Mouse (Mus musculus): ENCODE results near the gene Ucp3.
"Not testable (repeated sequence)": the region's sequence is repeated elsewhere in the genome, so short reads cannot be mapped to it uniquely, and the experiment has no call there.

The Ucp3 gene

GRCm38 (mm10) chr7:100473846-100474454 lies 1.2 kb downstream of the Ucp3 start:
- no peak for DNase-seq (ENCODE audit: low spot score)

GRCm38 (mm10) chr7:100474680-100475079 lies 1.9 kb downstream of the Ucp3 start:
- no peak for DNase-seq (ENCODE audit: low spot score)

GRCm38 (mm10) chr7:100479100-100479822 lies 6.5 kb downstream of the Ucp3 start:
- DNase-seq (ENCODE audit: low spot score), result no peak

- DNase-seq (ENCODE audit: low spot score), result no peak
Measured at GRCm38 (mm10) chr7:100479823-100480164, 7.0 kb downstream of the Ucp3 start.

- DNase-seq (ENCODE audit: low spot score), result no peak
Measured at GRCm38 (mm10) chr7:100480175-100480574, 7.4 kb downstream of the Ucp3 start.

GRCm38 (mm10) chr7:100482046-100482445 lies 9.3 kb downstream of the Ucp3 start:
- DNase-seq (ENCODE audit: low spot score), result not testable (repeated sequence)

- DNase-seq (ENCODE audit: low spot score), result no peak
Measured at GRCm38 (mm10) chr7:100484493-100484892, 11.7 kb downstream of the Ucp3 start.

- no peak for DNase-seq (ENCODE audit: low spot score)
Measured at GRCm38 (mm10) chr7:100487301-100487700, 14.5 kb downstream of the Ucp3 start.

GRCm38 (mm10) chr7:100488474-100489048 lies 15.8 kb downstream of the Ucp3 start:
- no peak for DNase-seq (ENCODE audit: low spot score)

- no peak for DNase-seq (ENCODE audit: low spot score)
Measured at GRCm38 (mm10) chr7:100492391-100493116, 19.8 kb downstream of the Ucp3 start.

GRCm38 (mm10) chr7:100493117-100493483 lies 20.3 kb downstream of the Ucp3 start, which contains the start of gene Ucp2:
Gene Ucp2, plus strand, starts transcription at chr7:100493337.
- peak; percentile 72 for DNase-seq (ENCODE audit: low spot score)

GRCm38 (mm10) chr7:100493484-100494414 lies 21.0 kb downstream of the Ucp3 start:
- DNase-seq (ENCODE audit: low spot score), result no peak

- no peak for DNase-seq (ENCODE audit: low spot score)
Measured at GRCm38 (mm10) chr7:100494415-100494831, 21.6 kb downstream of the Ucp3 start.

- no peak for DNase-seq (ENCODE audit: low spot score)
Measured at GRCm38 (mm10) chr7:100495042-100495441, 22.3 kb downstream of the Ucp3 start.

GRCm38 (mm10) chr7:100495581-100496251 lies 22.9 kb downstream of the Ucp3 start:
- no peak for DNase-seq (ENCODE audit: low spot score)

GRCm38 (mm10) chr7:100496371-100496770 lies 23.6 kb downstream of the Ucp3 start:
- DNase-seq (ENCODE audit: low spot score), result no peak

GRCm38 (mm10) chr7:100496791-100497190 lies 24.0 kb downstream of the Ucp3 start:
- no peak for DNase-seq (ENCODE audit: low spot score)

GRCm38 (mm10) chr7:100497402-100497801 lies 24.6 kb downstream of the Ucp3 start:
- no peak for DNase-seq (ENCODE audit: low spot score)

GRCm38 (mm10) chr7:100497982-100498381 lies 25.2 kb downstream of the Ucp3 start:
- DNase-seq (ENCODE audit: low spot score), result no peak

GRCm38 (mm10) chr7:100499465-100499864 lies 26.7 kb downstream of the Ucp3 start:
- no peak for DNase-seq (ENCODE audit: low spot score)
